Mouse (Mus musculus): ENCODE measurements around the gene Olfr1229.

Olfr1229 gene

DNA sequence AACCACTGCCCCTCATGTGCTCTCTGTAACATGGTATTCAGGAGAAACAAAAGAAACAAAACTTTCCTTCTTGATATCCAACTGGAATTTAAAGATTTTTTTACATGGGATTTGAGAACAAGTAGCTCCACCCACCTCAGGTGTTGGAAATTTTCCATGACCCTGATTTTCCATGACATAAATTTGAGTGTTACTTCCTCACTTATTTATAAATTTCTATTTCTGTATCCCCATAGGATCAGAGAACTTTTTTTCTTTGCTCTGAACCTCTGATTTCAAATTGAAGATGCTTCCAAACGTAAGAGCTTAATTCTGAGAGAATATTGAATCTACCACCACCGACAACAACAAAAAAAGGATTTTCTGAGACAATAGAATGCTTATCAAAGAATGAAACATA, at the start of gene Olfr1229:
Gene Olfr1229, minus strand, starts transcription at position 101 of the 400 bp plus-strand sequence.
- DNase-seq (ENCODE audit: low read depth, low spot score) = no peak

DNA sequence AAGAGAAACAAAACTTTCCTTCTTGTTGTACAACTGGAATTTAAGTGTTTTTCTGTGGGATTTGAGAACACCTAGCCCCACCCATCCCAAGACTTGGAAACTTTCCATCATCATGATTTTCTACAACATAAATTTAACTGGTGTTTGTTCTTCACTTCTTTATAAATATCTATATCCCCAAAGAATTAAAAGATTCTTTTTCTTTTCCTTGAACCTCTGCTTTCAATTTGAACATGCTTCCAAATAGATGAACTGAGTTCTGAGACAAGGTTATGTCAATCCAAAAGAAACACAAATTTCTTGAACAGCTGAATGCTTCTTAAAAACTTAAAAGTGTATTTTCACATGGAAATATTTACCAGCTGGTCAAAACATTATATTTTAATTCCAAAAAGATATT, 41.8 kb upstream of the Olfr1229 start, which contains the start of gene Olfr1232:
Gene Olfr1232, minus strand, starts transcription at position 101 of the 400 bp plus-strand sequence.
- DNase-seq (ENCODE audit: low read depth, low spot score) = no peak

DNA sequence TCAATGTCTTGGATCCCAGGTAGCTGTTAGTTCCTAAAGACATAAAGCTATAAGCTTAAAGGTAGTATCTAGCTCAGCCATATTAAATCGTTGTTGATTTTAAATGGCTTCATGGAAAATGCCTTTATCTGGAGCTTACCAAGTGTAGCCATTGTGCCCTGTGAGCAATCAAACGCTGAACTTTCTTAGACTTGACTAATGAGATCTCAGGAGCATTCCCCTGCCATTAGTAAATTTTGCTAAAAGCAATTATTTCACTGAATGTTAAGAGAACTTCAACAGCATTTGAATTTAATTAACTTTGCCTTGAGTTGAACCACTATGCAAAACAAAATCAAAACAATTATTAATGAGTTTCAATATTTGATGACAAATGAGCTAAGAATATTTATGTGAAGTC, 19.2 kb upstream of the Olfr1229 start, which contains the start of gene Olfr1231:
Gene Olfr1231, minus strand, starts transcription at position 101 of the 400 bp plus-strand sequence.
- DNase-seq (ENCODE audit: low read depth, low spot score) = no peak

DNA sequence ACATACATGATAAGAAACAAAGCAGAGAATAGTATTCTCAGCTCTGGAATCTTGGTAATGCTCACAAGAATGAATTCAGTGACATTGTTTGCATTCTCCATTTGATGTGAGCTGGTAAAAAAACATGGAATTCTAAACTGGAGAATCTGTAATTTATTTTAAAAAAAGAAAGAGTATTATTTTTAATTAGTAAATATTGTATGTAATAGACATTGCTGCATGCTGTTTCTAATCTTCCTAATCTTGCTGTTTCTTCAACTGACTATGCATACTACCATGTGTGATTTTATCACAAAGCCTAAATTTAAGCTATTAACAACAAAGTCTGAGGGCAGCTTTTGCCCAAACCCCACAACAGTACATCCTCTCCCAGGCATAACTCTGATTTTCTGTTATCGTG, 9.4 kb upstream of the Olfr1229 start, which contains the start of gene Olfr1230:
Gene Olfr1230, minus strand, starts transcription at position 101 of the 400 bp plus-strand sequence.
- no peak for DNase-seq (ENCODE audit: low read depth, low spot score)

DNA sequence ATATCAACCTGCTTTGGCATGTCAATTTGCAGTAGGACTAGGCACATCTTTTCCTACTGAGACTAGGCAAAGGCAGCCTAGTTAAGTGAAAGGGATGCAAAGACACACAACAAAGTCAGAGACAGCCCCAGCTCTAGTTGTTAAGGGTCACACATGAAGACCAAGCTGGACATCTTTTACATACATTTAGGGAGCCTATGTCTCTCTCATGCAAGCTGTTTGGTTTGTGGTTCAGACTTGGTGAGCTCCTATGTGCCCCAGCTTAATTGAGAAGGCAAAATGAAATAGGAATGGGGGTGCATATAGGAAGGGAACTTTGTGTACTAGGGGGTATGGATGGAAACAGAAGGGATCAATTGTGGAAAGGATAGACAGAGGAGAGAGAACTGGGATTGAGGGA, 33.9 kb downstream of the Olfr1229 start, which contains the start of gene Olfr1228:
Gene Olfr1228, minus strand, starts transcription at position 101 of the 400 bp plus-strand sequence.
- no peak for DNase-seq (ENCODE audit: low read depth, low spot score)

All from A20 (cell line).